Mouse (Mus musculus) small intestine, adult 2 months (tissue): Measurements from ENCODE around the gene Szt2.

ENCODE experiments used
- CTCF ChIP-seq: fragments of 200-500 bp; IDR thresholded peaks from 2 replicates; pipeline ENCODE4 v1.5.1; 2012; ENCODE audit warnings: low read depth, mild to moderate bottlenecking, control low read depth, inconsistent platforms, low read length, moderate library complexity, mixed read lengths; ENCODE audit not compliant: insufficient replicate concordance, insufficient read length; ENCODE audit errors: extremely low read depth
- POLR2A ChIP-seq: fragments of 200-500 bp; IDR thresholded peaks from 2 replicates; pipeline ENCODE4 v1.6.1; 2012; ENCODE audit warnings: low read depth, mild to moderate bottlenecking, control low read depth, inconsistent platforms, low read length, moderate library complexity

DNA sequence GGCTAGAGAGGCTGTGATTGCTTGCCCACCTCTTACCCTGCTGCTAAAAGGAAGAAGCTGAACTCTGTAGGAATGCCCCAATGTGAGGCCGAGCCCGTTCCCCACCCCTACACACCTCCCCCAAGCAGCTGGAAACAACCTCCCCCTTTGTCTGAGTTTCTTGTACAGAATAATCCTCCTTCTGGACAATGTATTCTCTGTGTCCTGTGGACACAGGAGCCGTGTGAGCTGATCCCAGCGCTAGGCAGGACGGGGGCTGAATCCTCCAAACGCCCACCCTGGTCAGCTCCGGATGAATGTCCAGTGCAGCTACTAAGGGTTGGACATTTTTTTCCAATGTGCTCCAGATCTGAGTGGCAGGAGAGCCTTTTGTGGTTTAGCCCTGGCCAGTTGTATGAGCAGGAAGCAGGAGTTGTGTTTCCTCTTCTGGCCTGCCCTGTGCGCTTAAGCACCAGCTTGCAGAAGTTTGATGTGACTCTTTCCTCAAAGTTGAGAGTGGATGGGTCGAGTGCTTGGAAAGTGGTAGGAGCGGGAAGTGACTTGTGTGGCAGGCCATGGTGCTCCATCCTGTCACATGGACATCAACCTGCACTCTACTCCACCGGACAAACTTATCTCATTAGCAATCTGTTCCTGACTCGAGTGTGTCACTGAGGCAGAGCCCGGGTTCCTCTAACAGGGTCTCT lies 8.2 kb upstream of the Szt2 start:
- TF ChIP-seq CTCF: no peak
- no peak for TF ChIP-seq POLR2A
